In genomic region chr6:147049239-147049805, GRCm38 (mm10) we compare ENCODE assay signal across 18 mouse cellular contexts.
"Had no signal": no experiment of that assay in that cellular context is flagged by ENCODE, and none has a peak within 500 bp of the region (broad histone marks: within the 10 kb centered on the region; RNA-seq: fewer than 3 reads in every experiment).

No protein-coding gene starts in this region.

- ATAC-seq: midbrain, embryonic 15.5 days had no signal

- H3K4me3 ChIP-seq: limb, embryonic 15.5 days; liver, embryonic 15.5 days; midbrain, embryonic 15.5 days; neural tube, embryonic 12.5 days had no signal

- H3K4me2 ChIP-seq: limb, embryonic 15.5 days; liver, embryonic 15.5 days; lung, embryonic 14.5 days; midbrain, embryonic 11.5 days; midbrain, embryonic 15.5 days; neural tube, embryonic 12.5 days had no signal

- H3K27me3 ChIP-seq: limb, embryonic 15.5 days; liver, embryonic 15.5 days; midbrain, embryonic 15.5 days; neural tube, embryonic 12.5 days had no signal

- DNase-seq: kidney, adult 11 months; kidney, adult 9 months; kidney, postnatal 36 days; layer of hippocampus, adult 9-11 months; layer of hippocampus, postnatal 36 days; lung, embryonic 14.5 days; lung, postnatal 10 days; lung, postnatal 4 days; retina, postnatal 1 day; right cerebral cortex, postnatal 25 days; thymus, adult 18-20 months; thymus, postnatal 14 days had no signal

- H3K9me3 ChIP-seq: limb, embryonic 15.5 days; liver, embryonic 15.5 days; midbrain, embryonic 15.5 days; neural tube, embryonic 12.5 days had no signal

- H3K9ac ChIP-seq: limb, embryonic 15.5 days; liver, embryonic 15.5 days; lung, embryonic 14.5 days; midbrain, embryonic 15.5 days; neural tube, embryonic 12.5 days had no signal

- H3K27ac ChIP-seq: kidney, postnatal 0 days; limb, embryonic 15.5 days; liver, embryonic 15.5 days; midbrain, embryonic 15.5 days; neural tube, embryonic 12.5 days had no signal

- H3K4me1 ChIP-seq: neural tube, embryonic 12.5 days had no signal
